Mouse (Mus musculus): ENCODE data around the gene Surf6. TPM values are rescaled to one million over a fixed set of nuclear protein-coding genes. Genes with fewer than 3 reads are reported as not detected.

Surf6 gene
- polyA plus RNA-seq, 1 experiment from 2014 or later = 35.2 TPM

DNA sequence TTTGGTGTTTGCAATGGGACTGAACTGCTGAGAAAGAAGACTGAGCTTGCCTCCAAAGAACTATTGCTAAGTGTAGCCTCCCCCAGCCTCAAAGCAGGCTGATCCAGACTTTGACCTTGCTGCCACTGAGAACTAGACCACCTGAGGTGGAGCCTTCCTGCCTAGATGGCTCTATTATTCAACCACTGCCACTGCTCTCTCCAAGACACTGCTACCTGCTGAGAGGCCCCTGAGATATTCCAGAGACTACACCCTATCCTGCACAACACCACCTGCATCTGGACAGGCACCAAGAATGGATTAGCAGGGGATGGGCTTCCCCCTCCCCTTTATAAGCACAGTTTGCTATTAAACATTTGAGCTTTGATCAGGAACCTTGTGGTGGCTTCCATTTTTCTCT, 24.1 kb downstream of the Surf6 start:
- Histone ChIP-seq H3K27me3 (ENCODE audit: low read depth, poor library complexity, severe bottlenecking) (no peaks in the 10 kb centered on the region), H3K36me3 (no peaks in the 10 kb centered on the region), H3K27ac (replicated peaks) (no peak overlapping the region), H3K9me3 (replicated peaks) (peaks cover 4% of the 10 kb centered on the region; the same call in 1 of the 2 replicates), H3K4me1 (no peaks in the 10 kb centered on the region), H3K4me3 (no peak overlapping the region)
- DNase-seq (ENCODE audit: low spot score) = no peak

DNA sequence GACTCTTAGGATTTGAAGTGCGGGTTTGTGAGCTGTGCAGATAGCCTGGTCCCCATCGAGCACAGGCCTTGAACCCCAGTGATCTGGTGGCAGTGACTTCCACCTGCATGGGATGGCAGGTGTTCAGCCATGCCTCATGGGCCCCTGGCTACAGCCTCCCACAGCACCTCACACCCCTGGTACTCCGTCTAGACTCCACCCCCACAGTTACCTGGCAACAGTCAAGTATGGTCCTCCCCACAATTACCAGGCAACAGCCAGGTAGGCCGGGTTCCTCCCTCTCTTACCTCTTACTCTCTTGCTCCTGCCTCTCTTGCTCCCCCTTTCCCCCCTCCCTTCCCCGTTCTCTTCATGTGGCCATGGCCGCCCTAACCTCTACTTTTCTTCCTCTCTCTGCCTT, 32.0 kb downstream of the Surf6 start:
- H3K27ac ChIP-seq (replicated peaks) = no peak overlapping the region
- WGBS = 71% methylated on average over 6 of the region's 6 CpGs
- H3K4me1 ChIP-seq = no peaks in the 10 kb centered on the region
- no peak for DNase-seq (ENCODE audit: low spot score)
- no peaks in the 10 kb centered on the region for H3K9me3 ChIP-seq (replicated peaks)
- no peak overlapping the region for H3K4me3 ChIP-seq
- H3K27me3 ChIP-seq (ENCODE audit: low read depth, poor library complexity, severe bottlenecking) = no peaks in the 10 kb centered on the region
- H3K36me3 ChIP-seq = no peaks in the 10 kb centered on the region

DNA sequence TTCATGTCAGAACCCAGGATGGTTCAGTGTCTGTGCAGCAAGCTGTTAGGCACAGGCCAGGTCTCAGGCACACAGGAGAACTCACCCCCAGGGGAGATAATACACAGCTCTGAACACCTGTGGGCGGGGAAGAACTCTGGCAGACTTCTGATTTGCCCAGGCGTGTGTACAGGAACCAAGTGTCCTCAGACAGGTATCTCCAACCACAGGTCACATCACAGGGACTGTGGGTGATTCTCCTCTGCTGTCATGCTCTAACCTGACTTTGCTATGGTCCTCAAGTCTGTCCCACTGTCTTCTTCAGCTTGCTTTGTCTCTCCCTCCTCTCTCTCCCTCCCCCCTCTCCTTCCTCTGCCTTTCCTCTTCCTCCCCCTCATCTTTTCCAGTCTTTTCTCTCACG, 37.8 kb downstream of the Surf6 start, which contains the start of gene Abo:
TSS of gene Abo (minus strand) at position 101 of the 400 bp plus-strand sequence.
- no peak for DNase-seq (ENCODE audit: low spot score)
- WGBS = 70% methylated on average over 3 of the region's 3 CpGs
- Histone ChIP-seq H3K36me3 (no peaks in the 10 kb centered on the region), H3K9me3 (replicated peaks) (no peaks in the 10 kb centered on the region), H3K27ac (replicated peaks) (no peak within 1 kb of the TSS), H3K4me3 (no peak within 1 kb of the TSS), H3K4me1 (no peaks in the 10 kb centered on the region), H3K27me3 (ENCODE audit: low read depth, poor library complexity, severe bottlenecking) (no peaks in the 10 kb centered on the region)

DNA sequence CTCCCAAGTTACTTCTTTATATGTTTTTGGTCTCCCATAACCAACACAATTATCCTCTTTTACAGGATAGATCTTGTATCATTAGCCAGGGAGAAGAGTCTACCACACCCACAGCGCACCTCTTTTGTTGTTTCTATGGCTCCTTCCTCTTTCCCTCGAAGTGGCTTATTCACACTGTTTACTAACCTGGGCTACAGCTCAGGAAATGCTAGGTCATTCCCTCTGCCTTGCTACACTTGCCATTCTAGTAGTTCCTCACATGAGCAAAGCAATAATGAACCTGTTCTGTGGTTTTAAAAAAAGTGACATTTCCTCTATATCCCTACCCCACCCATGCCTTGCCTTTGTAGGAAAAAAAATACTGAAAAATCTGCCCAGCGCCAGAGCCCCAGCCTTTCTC, 39.8 kb downstream of the Surf6 start:
- no peak overlapping the region for H3K27ac ChIP-seq (replicated peaks)
- H3K4me3 ChIP-seq = no peak overlapping the region
- H3K36me3 ChIP-seq = no peaks in the 10 kb centered on the region
- H3K4me1 ChIP-seq = no peaks in the 10 kb centered on the region
- H3K9me3 ChIP-seq (replicated peaks) = no peaks in the 10 kb centered on the region
- H3K27me3 ChIP-seq (ENCODE audit: low read depth, poor library complexity, severe bottlenecking) = no peaks in the 10 kb centered on the region
- no peak for DNase-seq (ENCODE audit: low spot score)
- 86% methylated on average over 3 of the region's 3 CpGs for WGBS

DNA sequence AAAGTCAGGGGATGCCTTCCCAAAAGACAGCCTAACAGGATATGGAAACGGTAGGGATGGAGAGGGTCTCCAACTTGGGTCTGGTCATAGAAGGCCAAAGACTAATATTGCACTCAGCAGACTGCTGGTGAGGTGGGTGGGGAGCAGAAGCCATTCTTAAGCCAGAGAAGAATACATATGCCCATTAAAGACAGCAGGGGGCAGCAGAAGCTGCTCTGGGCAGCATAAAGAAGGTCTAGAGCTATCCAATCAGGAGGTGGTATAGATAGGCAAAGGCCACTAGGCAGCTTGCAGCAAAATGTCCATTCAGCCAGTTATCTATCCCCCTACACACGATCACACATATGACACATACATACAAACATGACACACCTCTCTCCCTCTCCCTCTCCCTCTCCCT, 55.0 kb downstream of the Surf6 start:
- no peaks in the 10 kb centered on the region for H3K27me3 ChIP-seq (ENCODE audit: low read depth, poor library complexity, severe bottlenecking)
- no peaks in the 10 kb centered on the region for H3K36me3 ChIP-seq
- WGBS = 64% methylated on average over 2 of the region's 2 CpGs
- H3K9me3 ChIP-seq (replicated peaks) = peaks cover 8% of the 10 kb centered on the region; the same call in 1 of the 2 replicates
- no peak overlapping the region for H3K4me3 ChIP-seq
- no peaks in the 10 kb centered on the region for H3K4me1 ChIP-seq
- no peak overlapping the region for H3K27ac ChIP-seq (replicated peaks)
- no peak for DNase-seq (ENCODE audit: low spot score)

Other genes starting within 250 kb of the Surf6 start
- gene Lcn4, start 231.6 kb downstream of the Surf6 start, polyA plus RNA-seq (2016; fragmentation: Nextera tagmentation; extraction: Ambion mirVana) = not detected in 2 replicates
- not detected in 2 replicates for gene Abo, start 37.9 kb downstream of the Surf6 start, polyA plus RNA-seq (2016; fragmentation: Nextera tagmentation; extraction: Ambion mirVana)
- gene Med22, start 7.8 kb upstream of the Surf6 start, polyA plus RNA-seq (2016; fragmentation: Nextera tagmentation; extraction: Ambion mirVana) = 122 and 137 TPM in 2 replicates
- gene Rpl7a, start 7.9 kb upstream of the Surf6 start, polyA plus RNA-seq (2016; fragmentation: Nextera tagmentation; extraction: Ambion mirVana) = 595 and 683 TPM in 2 replicates
- 53.6 and 58.6 TPM in 2 replicates for gene Surf2, start 13.5 kb upstream of the Surf6 start, polyA plus RNA-seq (2016; fragmentation: Nextera tagmentation; extraction: Ambion mirVana)
- gene Surf1, start 13.7 kb upstream of the Surf6 start, polyA plus RNA-seq (2016; fragmentation: Nextera tagmentation; extraction: Ambion mirVana) = 47.8 and 53.0 TPM in 2 replicates
- 156 and 159 TPM in 2 replicates for gene Surf4, start 31.0 kb upstream of the Surf6 start, polyA plus RNA-seq (2016; fragmentation: Nextera tagmentation; extraction: Ambion mirVana)
- 0.05 and 0.06 TPM in 2 replicates for gene Stkld1, start 31.2 kb upstream of the Surf6 start, polyA plus RNA-seq (2016; fragmentation: Nextera tagmentation; extraction: Ambion mirVana)
- gene Rexo4, start 61.5 kb upstream of the Surf6 start, polyA plus RNA-seq (2016; fragmentation: Nextera tagmentation; extraction: Ambion mirVana) = 52.6 and 57.7 TPM in 2 replicates
- not detected in 2 replicates for gene Adamts13, start 70.5 kb upstream of the Surf6 start, polyA plus RNA-seq (2016; fragmentation: Nextera tagmentation; extraction: Ambion mirVana)
- gene Cacfd1, start 107.0 kb upstream of the Surf6 start, polyA plus RNA-seq (2016; fragmentation: Nextera tagmentation; extraction: Ambion mirVana) = 90.7 and 117 TPM in 2 replicates
- 3.1 and 4.4 TPM in 2 replicates for gene Slc2a6, start 125.1 kb upstream of the Surf6 start, polyA plus RNA-seq (2016; fragmentation: Nextera tagmentation; extraction: Ambion mirVana)
- gene Mymk, start 169.3 kb upstream of the Surf6 start, polyA plus RNA-seq (2016; fragmentation: Nextera tagmentation; extraction: Ambion mirVana) = not detected in 2 replicates
- gene Adamtsl2, start 176.5 kb upstream of the Surf6 start, polyA plus RNA-seq (2016; fragmentation: Nextera tagmentation; extraction: Ambion mirVana) = 4.8 and 6.3 TPM in 2 replicates
- gene Fam163b, start 239.6 kb upstream of the Surf6 start, polyA plus RNA-seq (2016; fragmentation: Nextera tagmentation; extraction: Ambion mirVana) = 0.06 and 0.22 TPM in 2 replicates